Mouse (Mus musculus): ENCODE measurements around the gene Tpx2.
A peak's percentile ranks its signal among the peaks of the same experiment; 100 is the strongest.

Gene Tpx2

DNA sequence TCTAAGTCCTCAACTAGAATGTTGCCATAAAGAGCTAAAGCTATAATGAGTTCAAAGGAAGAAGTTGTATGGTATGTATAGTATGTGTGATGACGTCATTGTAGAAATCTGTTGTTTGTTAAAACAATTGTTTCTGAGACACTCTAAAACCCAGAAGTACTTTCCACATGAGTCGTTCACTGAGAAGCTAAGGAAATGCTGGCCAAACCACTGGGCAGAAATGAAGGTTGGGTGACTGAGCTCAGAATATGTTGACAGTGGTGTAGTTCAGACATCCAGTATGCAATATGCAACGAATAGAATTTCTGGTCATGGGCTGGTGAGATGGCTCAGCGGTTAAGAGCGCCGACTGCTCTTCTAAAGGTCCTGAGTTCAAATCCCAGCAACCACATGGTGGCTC, 15.6 kb downstream of the Tpx2 start:
- no peak for DNase-seq

DNA sequence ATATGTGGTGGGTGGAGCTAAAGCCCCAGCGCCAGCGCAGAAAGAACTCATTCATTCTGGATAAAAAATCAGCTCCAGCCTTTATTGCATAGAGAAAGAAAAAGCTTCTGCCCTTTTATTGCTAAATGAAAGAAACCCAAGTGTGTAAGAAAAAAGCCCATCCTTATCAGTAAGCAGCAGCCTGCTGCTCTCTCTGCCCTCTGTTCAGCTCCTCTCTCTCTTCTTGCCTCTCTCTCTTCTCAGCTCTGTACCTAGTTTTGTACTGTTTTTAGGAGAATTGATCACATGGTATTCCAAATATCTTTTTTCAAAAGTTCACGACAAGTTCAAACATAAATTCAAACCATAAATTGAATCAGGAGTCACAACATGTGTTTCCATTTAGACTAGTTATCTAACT, 30.5 kb downstream of the Tpx2 start:
- no peak for DNase-seq

DNA sequence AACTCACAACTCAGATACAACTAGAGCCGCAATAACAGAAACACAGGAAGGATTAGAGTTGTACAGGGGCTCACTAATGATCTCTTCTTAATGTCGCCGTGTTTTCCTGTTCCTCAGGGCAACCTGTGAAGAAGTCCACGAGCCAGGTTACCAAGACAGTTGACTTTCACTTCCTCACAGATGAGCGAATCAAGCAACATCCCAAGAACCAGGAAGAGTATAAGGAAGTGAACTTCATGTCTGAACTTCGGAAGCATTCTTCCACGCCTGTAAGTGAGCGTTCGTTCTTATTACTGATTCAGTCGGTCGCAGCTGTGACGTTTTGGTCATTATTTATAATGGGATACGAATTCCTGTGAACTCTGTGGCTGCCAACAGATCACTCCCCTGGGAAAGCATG, 33.1 kb downstream of the Tpx2 start:
- no peak for DNase-seq

DNA sequence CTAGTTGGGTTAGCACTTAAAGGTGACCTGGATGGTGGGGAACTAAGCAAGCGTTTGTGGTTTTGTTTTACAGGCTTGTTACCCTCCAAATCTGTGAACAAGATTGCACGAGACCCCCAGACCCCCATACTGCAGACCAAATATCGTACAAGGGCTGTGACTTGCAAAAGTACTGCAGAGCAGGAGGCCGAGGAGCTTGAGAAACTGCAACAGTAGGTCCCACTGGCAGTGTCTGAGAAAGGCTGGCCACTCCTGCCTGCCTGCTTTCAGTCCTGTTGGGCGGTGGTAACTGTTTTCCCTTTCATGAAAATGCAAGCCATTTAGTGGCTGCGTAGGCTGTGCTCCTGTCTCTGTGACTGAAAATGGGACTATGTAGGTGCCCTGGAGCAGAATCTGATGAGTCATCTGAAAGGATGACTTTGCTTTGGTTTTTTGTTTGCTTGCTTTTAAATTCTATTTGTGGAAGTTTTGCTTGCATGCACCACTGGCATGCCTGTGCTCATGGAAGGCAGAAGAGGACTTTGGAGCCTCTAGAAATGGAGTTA, 36.4 kb downstream of the Tpx2 start:
- DNase-seq = no peak

DNA sequence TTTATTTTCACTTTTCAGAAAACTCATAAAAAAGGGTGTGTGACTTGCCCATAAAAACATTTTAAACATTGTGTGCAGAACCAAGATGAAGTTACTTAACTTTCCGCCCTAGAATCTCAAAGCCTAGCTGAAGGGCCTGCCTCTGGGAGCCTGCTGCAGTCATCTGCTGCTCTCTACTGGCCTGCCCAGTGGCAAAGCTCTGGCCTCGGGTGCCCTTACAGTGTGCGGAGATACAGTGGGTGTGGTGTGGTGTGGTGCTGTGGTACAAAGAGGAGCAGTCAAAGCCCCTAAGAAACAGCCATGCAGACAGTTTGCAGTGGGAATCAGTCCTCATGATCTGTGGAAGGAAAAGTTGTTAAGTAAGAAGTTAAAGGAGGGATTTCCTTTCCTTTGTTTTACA, 39.5 kb downstream of the Tpx2 start:
- DNase-seq = no peak

DNA sequence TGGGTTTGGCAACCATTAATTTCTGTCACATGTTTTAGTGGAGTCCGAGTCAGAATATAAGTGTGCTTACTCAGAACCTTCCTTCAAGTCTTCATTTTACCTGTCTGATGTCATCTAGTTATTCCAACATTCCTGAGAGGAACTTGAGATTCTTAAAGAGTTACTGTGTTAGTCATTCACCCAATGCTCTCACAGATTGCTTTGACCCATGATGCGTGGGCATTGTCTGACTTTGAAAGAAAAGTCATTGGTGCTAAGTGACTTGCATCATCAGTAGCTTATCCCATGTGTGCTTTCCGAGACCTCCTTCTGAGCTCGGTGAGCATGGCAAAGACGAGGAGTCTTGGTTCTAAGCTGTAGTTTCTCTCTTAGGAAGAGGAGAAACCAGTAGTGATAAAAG, 41.0 kb downstream of the Tpx2 start:
- DNase-seq = no peak

DNA sequence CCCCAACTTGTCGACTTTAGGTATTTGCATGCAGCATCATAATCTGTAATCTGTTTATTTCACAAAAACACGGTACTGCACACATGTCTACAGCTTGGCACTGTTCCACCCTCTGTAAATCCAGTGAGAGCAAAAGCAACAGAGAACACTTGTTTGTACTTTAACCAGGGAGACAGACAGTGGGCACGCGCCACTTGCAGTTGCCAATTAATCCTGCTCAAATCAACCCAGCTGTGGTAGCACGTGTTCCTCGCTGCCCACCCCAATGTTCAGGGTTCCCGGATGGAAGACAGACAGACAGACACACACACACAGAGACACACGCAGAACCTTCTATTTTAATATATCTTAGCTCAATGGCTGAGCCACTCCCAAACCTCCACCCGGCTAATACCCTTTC, 48.1 kb downstream of the Tpx2 start:
- no peak for DNase-seq

DNA sequence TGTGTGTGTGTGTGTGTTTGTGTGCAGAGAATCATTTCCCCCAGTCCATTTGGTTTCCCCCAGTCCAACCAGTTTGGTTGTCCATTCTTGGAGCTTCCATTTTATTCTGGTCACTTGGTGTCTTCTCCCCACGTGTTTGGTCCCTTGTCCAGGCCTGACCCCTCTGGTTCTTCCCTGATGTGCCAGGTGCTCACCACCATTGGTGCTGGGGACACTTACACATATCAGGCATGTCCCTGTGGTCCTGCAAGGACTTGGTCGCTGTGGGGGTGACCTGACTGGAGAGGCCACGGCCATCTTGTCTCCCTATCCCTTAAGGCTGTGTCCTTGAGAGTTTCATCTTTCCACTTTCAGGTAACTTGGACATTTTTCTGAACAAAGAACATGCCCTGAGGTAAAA, 49.2 kb downstream of the Tpx2 start:
- DNase-seq = no peak

DNA sequence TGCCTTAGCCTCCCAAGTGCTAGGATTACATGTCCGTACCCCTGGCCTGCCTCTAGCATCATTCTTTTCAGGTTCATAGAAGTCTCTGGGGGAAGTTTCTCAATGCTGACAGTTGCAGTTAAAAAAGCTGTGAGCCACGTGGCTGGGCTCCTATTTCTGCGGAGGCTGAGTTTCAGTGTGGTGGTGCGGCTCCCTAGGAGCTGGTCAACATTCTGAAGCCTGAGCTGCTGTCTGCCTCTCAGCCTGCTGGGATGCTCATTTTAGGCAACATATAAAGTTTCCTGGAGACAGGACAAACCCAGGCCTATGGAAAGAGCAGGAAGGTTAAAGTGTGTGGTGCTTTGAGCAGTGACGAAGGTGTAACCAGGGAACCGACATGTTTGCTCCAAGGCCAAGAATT, 51.2 kb downstream of the Tpx2 start:
- no peak for DNase-seq

DNA sequence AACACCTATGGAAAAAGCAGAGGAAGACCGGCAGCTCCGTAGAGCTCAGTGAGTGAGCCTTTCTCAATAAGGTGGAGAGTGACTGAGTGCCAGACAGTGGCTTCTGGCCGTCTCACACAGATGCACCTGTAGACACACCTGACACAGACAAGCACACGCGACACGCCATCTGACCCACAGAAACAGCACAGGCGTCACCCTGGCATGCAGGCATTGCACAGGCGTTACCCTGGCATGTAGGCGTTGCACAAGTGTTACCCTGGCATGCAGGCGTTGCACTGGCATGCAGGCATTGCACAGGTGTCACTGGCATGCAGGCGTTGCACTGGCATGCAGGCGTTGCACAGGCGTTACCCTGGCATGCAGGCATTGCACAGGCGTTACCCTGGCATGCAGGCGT, 53.5 kb downstream of the Tpx2 start:
- DNase-seq = no peak

DNA sequence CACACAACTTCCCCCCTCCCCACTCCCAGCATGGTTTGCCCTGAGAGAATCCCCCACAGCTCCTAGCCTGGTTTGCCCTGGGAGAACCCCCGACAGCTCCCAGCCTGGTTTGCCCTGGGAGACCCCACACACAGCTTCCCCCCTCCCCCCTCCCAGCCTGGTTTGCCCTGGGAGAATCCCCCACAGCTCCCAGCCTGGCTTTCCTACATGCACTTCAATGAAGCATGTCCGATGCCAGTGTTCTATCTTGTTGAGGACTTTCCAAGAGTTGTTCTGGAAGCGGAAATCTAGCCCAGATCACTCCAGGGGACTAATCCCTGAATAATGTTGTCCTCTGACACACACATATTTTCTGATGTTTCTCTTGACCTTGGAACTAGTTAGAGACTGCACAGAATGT, 54.9 kb downstream of the Tpx2 start:
- DNase-seq = peak in 1 of 2 experiments; percentile 48

DNA sequence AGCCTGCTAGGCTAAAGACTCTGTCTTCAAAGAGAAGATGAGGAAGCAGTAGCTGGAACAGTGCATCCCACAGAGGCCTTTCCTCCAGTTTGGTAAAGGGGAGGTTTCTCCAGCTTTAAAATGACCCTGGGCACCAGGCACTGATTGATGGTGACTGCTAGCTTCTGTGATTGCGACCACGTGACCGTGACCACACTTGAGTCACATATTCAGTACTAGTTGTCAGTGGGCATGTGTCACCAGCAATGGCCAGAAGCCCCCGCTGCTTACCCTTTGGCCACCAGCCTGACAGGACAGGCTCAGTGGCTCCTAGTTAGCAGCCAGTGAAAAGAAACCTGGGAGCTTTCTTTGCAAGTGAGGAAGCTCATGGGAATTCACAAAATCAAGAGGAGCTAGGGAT, 55.8 kb downstream of the Tpx2 start:
- no peak for DNase-seq

DNA sequence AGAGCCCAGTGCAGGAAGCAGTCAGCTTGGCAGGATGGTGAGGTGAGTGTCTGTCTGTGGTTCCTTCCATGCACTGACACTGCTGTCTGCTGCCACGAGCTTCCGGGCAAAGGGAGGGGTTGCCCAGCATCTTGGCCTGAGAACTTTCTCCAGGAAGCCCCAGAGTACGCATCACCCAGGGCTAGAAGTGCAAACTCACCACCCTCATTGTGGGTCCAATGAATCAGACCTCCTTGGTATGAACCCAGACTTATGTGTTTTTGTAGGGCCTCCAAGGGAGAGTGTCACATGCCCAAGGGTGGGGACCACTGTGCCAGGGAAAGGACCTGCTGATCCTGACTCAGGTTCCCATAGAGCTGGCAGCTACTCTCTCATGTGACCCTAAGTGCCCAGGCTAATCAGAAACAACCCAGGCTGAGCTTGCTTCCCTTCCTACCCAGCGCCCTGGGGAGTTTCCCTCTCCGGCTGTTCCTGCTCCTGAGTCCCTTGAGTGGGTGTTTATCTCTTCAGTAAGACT, 56.4 kb downstream of the Tpx2 start:
- no peak for DNase-seq

DNA sequence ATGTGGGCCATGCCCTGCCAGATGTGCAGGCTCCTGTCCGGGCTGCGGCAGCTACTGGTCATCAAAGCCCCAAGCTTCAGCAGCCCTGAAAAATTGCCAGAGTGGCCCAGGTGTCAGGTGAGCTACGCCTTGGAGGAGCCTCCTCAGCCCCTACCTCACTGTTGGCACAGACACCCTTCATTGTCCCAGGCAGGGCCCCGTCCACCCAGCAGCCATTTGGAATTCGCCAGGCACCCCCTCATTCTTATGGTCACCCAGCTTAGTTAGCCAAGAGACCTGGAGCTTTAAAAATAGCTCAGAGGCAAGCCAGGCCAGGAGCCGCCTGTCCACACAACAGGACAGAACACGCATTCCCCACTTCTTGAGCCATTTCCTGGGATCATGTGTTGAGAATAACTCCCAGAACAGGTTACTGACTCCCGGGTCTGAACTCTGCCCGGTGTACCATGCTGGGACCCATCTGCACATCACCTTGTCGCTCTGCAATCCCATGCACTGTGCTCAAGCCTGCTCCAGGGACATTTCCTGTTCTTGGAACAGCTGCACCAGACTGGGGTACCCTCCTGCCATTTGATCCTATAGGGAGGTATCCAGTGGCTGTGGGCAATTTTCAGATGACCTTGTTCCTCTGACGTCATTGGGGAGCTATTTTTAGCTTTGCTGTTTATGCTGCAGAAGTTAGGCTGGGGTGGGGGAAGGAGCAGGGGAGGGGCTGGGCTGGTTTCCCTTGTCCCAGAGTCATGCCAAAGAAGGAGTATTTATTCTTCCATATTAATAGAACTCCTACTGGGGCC, 57.5 kb downstream of the Tpx2 start:
- DNase-seq = no peak

DNA sequence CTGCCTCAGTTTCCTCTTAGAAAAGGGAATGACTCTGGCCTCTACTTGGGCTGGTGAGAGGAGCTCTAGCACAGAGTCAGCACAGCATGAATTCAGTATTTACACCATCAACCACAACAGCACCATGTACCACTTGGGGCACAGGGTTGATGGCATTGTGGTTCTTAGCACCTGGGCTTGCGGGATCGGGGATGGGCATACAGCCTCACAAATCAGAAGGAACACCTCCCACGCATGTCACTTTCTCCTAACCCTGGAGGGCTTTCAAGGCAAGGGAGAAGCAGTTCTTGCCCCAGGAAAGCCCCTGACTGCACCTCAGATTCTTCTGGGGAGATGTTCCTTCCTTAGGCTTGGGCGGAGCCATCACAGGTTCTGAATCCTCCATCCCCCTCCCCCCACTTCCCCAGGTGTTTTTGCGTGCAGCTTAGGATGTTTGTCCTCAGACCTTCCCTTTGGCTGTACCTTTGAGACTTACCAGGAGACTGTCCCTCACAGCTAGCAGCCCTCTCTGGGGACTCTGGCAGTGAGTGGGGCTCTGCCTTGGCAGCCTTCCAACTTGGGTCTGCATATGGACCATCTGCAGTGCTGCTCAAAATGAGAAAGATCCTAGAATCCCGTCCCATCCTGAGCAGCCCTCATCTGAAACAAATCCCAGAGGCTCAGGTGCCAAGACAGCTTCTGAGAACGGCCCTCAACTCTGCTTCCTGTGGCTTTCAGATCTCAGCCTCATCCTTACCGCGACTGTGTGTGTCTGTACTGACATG, 58.7 kb downstream of the Tpx2 start:
- DNase-seq = peak in 1 of 2 experiments; percentile 40

DNA sequence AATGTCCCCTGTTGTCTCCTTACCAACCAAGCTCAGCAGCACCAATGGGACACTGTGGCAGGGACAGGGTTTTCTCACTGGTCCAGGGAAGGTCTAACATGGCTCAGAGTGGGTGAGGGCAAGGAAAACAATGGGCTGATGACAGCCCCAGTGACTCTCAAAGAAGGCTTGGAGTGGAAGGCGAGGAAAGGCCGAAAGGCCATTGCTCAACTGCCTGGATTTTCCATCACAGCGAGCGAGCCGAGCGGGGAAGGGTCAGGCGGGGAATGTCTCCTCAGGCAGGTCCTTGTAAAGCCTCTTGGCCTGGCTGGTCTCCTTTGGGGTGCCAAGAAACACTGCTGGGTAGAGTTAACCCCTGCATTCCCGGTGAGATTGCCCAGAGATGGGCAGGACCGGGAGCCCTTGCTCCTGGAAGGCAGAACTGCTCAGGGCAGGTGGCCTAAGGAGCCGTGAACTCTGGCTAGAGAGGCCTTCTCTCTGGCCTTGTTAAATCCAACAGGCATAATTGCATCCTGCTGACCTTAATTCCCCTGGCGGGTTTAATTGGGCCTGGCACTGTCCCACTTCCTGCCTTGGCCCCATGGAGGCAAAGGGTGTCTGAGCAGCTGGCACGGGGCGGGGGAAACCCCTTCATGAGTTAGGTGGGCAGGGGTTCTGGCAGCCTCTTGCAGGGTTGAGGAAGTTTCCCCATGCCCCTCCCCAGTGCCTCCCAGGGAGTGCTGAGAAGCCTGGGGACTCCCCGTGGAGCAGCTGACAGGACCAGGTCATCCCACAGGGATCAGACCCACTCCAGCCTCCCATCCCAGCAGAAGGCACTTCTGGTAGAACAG, 59.6 kb downstream of the Tpx2 start:
- peak; percentile 22 to 41 for DNase-seq

DNA sequence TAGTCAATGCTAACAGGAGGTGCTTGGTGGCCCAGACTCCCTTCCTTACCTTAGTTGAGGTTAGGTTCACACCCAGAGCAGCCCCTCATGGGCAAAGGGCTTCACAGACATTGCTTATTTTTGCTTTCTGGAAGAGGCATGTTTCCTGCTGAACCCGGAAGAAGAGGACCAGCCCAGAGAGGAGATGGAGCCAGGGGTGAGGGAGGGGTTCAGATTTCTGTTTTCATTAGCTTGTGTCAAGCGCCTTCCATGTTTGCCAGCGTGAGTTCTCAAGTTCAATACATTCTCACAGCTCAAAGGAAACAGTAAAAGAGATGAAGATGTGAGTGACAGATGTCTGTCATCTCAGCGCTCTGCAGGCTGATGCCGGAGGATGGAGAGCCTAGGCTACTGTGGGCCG, 62.1 kb downstream of the Tpx2 start:
- peak in 1 of 2 experiments; percentile 1 for DNase-seq

DNA sequence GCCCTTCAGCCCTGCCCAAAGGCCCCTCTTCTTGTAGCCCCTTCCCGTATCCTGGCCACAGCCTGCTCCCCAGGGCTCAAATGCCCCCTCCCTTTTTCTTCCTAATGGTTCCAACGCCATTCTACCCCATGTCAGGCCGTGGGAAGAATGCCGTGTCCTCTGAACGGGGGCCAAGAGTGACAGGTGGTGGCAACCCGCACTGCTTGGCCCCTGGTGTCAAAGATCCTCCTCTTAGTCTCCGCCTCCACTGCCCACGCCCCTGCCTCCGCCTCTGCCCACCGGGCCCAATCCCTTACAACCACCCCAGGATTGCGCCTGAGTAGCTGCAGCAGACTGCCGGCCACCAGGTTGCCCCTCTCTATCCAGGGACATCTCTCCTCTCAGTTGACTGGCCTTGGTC, 63.3 kb downstream of the Tpx2 start, which contains the start of gene Mylk2:
Gene Mylk2 (plus strand): TSS at position 322 of the 400 bp plus-strand sequence.
- peak; percentile 75 to 80 for DNase-seq

DNA sequence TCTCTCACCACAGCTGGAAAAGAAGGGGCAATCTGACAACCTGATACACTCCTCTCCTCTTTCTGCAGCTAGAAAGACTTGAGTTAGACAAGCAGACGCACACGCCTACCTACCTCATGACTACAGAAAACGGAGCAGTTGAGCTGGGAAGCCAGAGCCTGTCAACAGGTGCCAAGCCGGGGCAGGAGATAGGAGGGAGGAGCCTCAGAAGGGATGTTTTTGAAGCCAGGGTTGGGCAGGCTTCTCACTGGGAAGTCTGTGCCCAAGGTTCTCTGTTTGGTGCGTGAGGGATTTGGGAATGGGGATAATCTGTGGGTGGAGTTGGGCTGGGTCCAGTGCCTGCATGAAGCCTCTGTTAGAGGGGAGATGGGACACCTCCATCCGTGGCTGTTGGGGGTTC, 63.7 kb downstream of the Tpx2 start:
- DNase-seq = peak; percentile 6 to 53

DNA sequence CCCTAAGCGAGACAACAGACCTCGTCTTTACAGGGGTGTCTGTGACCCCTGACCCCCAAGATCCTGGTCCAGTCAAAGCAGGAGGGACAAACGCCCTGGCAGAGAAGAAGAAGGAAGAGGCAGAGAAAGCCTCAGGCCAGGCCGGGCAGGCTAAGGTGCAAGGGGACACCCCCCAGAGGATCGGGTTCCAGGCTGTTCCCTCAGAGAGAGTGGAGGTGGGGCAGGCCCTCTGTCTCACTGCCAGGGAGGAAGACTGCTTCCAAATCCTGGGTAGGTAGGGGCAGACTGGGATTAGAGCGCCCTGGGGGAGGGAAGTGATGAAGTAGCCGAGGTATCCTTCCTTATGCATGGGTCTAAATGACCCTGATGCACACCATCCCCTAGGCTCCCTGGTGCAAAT, 65.7 kb downstream of the Tpx2 start:
- no peak for DNase-seq

DNA sequence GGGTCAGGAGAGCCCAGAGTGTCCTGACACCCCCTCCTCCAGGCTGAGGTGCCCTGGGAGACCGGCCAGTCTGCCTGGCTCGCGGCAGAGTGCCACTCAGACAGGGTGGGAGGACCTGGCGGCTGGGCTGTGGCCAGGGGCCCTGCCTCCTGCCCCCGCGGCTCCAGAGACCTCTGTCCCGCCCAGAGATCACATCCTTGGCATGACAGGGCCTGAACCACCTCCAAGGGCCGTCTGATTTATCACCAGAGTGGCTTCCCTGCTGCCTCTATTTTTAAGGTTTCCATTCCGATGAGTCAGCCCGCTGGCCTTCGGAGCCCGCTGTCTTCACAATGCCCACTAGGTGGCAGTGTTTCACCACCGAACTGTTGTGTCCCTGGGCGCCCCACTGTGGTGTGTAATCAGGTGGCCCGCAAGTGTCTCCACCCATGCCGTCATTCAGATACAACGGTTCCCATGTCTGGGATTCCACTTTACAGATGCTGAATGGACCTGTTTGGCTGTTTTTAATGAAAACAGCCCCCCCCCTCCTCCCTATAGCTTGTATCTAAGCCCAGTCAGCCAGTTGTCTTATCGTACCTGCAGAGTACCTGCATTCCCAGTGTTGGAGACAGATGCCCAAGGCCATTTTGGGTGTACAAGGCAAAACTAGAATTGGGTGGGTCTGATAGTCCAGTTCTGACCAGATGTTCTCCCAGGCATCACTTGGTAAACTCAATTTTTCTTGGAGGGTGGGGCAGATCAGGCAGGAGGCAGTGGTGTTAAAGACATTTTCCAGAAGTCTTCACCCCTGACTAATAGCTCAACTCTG, 66.8 kb downstream of the Tpx2 start:
- peak; percentile 96 to 97 for DNase-seq

DNA sequence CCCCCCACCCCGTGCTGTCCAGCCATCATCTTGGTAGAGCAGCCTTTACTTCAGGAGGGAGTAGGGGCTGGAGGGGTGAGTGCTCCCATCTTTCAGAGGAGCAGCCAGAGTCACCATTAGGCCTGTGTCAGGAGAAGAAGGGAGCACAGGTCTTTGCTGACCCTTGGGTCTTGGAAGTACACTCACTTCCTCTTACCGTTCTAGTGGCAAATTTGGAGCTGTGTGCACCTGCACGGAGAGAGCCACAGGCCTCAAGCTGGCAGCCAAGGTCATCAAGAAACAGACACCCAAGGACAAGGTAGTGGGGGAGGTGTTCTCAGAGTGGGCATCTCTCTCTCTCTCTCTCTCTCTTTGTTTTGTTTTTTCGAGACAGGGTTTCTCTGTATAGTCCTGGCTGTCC, 67.7 kb downstream of the Tpx2 start:
- DNase-seq = no peak

Measured in cerebellum, postnatal 14 days (tissue).